Mouse (Mus musculus): ENCODE results near the gene Prlr.

The Prlr gene

GRCm38 (mm10) chr15:10235977-10236376, 58.9 kb downstream of the Prlr start:
- DNase-seq (ENCODE audit: low spot score in 2 of 2): no peak

- no peak for DNase-seq (ENCODE audit: low spot score in 2 of 2)
Measured at GRCm38 (mm10) chr15:10236812-10237211, 59.8 kb downstream of the Prlr start.

GRCm38 (mm10) chr15:10238454-10238853, 61.4 kb downstream of the Prlr start:
- no peak for DNase-seq (ENCODE audit: low spot score in 2 of 2)

- no peak for DNase-seq (ENCODE audit: low spot score in 2 of 2)
Measured at GRCm38 (mm10) chr15:10240228-10240795, 63.3 kb downstream of the Prlr start.

- no peak for DNase-seq (ENCODE audit: low spot score in 2 of 2)
Measured at GRCm38 (mm10) chr15:10242250-10242649, 65.2 kb downstream of the Prlr start.

GRCm38 (mm10) chr15:10249285-10249684, 72.2 kb downstream of the Prlr start:
- DNase-seq (ENCODE audit: low spot score in 2 of 2): peak in 1 of 2 experiments; percentile 44

- no peak for DNase-seq (ENCODE audit: low spot score in 2 of 2)
Measured at GRCm38 (mm10) chr15:10250784-10251183, 73.7 kb downstream of the Prlr start.

GRCm38 (mm10) chr15:10252526-10252925, 75.5 kb downstream of the Prlr start:
- no peak for DNase-seq (ENCODE audit: low spot score in 2 of 2)

GRCm38 (mm10) chr15:10262219-10262618, 85.2 kb downstream of the Prlr start:
- no peak for DNase-seq (ENCODE audit: low spot score in 2 of 2)

GRCm38 (mm10) chr15:10262641-10263040, 85.6 kb downstream of the Prlr start:
- no peak for DNase-seq (ENCODE audit: low spot score in 2 of 2)

- DNase-seq (ENCODE audit: low spot score in 2 of 2): no peak
Measured at GRCm38 (mm10) chr15:10263420-10263819, 86.4 kb downstream of the Prlr start.

- DNase-seq (ENCODE audit: low spot score in 2 of 2): no peak
Measured at GRCm38 (mm10) chr15:10264885-10265284, 87.8 kb downstream of the Prlr start.

- DNase-seq (ENCODE audit: low spot score in 2 of 2): no peak
Measured at GRCm38 (mm10) chr15:10267251-10267650, 90.2 kb downstream of the Prlr start.

- no peak for DNase-seq (ENCODE audit: low spot score in 2 of 2)
Measured at GRCm38 (mm10) chr15:10276386-10276785, 99.3 kb downstream of the Prlr start.

GRCm38 (mm10) chr15:10277461-10277860, 100.4 kb downstream of the Prlr start:
- no peak for DNase-seq (ENCODE audit: low spot score in 2 of 2)

GRCm38 (mm10) chr15:10281546-10281945, 104.5 kb downstream of the Prlr start:
- DNase-seq (ENCODE audit: low spot score in 2 of 2): no peak

GRCm38 (mm10) chr15:10283661-10284060, 106.6 kb downstream of the Prlr start:
- DNase-seq (ENCODE audit: low spot score in 2 of 2): no peak

- no peak for DNase-seq (ENCODE audit: low spot score in 2 of 2)
Measured at GRCm38 (mm10) chr15:10296570-10296969, 119.5 kb downstream of the Prlr start.

- no peak for DNase-seq (ENCODE audit: low spot score in 2 of 2)
Measured at GRCm38 (mm10) chr15:10298058-10298457, 121.0 kb downstream of the Prlr start.

- no peak for DNase-seq (ENCODE audit: low spot score in 2 of 2)
Measured at GRCm38 (mm10) chr15:10299467-10299866, 122.4 kb downstream of the Prlr start.

- DNase-seq (ENCODE audit: low spot score in 2 of 2): no peak
Measured at GRCm38 (mm10) chr15:10306461-10306860, 129.4 kb downstream of the Prlr start.

GRCm38 (mm10) chr15:10311826-10312225, 134.8 kb downstream of the Prlr start:
- no peak for DNase-seq (ENCODE audit: low spot score in 2 of 2)

- peak; percentile 31 to 51 for DNase-seq (ENCODE audit: low spot score in 2 of 2)
Measured at GRCm38 (mm10) chr15:10313522-10314455, 136.8 kb downstream of the Prlr start.

Data from urinary bladder, postnatal 36 days (tissue).